Mouse (Mus musculus) common myeloid progenitor, adult 5-6 weeks (primary cell): ENCODE data around the gene D17Wsu92e. TPM values are rescaled to one million over a fixed set of nuclear protein-coding genes. Genes with fewer than 3 reads are reported as not detected.
A peak's percentile ranks its signal among the peaks of the same experiment; 100 is the strongest.

Experiments
- ATAC-seq: replicated peaks from 2 replicates; pipeline ENCODE4 v1.8.0; 2016; ENCODE audit warnings: low read depth, mild to moderate bottlenecking, moderate TSS enrichment, inconsistent platforms; ENCODE audit not compliant: poor library complexity, severe bottlenecking
- total RNA-seq: library from RNA; stranded (forward); fragments of 200-1000, 187-1606 nt; gene quantifications from 2 replicates; pipeline ENCODE4 v1.2.3, GENCODE M21; 2017

The D17Wsu92e gene
- total RNA-seq, 1 experiment from 2014 or later: 69.4 TPM

DNA sequence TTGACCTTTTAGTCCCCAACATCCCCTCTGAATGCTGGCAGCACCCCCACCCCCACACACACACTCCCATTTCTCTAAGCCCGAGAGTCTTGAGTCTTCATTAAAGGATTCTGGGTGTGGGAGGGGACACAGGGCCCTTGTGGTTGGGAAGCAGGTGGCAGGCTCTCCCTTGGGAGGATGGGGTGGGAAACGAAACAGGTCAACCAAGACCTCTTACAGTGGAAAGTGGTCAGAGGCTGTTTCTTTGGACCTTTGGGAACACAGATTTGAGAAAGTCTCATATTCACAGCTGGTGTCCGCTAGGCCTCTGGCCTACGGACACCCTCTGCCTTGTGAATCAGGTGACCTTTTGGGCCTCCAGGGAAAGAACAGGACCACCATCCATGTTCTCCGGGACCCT lies 110.8 kb downstream of the D17Wsu92e start:
- ATAC-seq: no peak

DNA sequence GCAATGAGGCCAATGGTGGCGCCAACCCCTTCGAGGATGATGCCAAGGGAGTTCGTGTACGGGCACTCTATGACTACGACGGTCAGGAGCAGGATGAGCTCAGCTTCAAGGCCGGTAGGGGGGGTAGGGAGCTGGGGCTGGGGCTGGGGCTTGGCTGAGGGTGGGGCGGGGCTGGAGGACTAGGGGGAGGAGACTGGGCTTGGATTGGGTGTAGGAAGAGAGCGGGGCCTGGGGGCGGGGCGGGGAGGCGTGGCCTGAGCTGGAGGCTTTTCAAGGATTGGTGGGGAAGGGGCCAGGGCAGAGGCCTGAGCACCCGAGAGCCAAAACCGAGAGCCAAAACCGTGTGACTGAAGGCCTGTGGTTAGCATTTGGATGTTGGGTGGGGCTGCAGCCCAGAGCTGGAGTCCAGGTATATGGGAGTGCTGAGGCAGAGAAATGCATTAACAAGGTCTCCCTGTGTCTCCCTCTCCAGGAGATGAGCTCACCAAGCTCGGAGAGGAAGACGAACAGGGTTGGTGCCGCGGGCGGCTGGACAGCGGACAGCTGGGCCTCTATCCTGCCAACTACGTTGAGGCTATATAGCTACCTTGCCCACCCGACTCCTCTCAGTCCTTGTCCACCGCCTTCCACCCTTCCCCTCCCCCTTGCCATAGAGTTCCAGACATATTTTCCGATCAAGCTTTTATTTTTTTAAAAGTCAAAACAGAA lies 112.3 kb downstream of the D17Wsu92e start:
- peak; percentile 76 for ATAC-seq

DNA sequence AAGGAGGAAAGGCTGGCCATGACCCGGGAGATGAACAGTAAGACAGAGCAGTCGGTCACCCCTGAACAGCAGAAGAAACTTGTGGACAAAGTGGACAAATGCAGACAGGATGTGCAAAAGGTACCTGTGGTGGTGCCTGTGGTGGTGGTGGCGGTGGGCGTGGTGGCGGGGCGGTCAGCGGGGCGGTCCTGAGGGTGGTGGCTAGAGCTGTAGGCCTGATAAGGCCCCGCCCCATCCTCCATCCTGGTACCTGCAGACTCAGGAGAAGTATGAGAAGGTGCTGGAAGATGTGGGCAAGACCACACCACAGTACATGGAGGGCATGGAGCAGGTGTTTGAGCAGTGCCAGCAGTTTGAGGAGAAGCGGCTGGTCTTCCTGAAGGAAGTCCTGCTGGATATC lies 114.8 kb downstream of the D17Wsu92e start:
- ATAC-seq: no peak

DNA sequence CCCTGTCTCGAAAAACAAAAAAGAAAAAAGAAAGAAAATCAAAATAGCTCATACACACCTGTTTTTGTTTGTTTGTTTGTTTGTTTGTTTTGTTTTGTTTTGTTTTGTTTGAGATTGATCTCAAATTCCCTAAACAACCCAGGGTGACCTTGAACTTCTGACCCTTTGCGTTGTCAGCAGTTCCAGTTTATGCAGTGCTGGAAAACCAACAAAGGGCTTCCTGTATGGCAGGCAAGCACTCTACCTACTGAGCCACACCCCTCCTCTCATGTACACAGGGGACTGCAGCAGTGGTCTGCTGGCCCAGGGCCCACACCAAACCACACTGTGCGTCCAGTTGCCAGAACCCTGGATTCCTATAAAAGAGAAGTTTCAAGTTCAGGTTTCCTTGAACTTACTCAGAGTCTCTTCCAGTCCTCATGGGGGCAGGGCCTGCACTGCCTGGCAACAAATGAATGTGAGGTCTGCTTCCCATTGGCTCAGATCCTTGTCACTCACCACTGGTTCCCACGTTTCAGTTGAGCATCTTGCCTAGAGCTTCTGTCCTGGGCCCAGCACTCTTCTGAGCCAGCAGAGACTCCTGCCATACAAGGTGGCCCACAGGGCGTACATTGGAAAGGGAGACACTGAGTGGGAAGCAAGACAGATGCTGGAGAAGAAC lies 116.4 kb downstream of the D17Wsu92e start:
- ATAC-seq: 0 out of 2 replicates have a peak, but pooled peaks have one; percentile 16

DNA sequence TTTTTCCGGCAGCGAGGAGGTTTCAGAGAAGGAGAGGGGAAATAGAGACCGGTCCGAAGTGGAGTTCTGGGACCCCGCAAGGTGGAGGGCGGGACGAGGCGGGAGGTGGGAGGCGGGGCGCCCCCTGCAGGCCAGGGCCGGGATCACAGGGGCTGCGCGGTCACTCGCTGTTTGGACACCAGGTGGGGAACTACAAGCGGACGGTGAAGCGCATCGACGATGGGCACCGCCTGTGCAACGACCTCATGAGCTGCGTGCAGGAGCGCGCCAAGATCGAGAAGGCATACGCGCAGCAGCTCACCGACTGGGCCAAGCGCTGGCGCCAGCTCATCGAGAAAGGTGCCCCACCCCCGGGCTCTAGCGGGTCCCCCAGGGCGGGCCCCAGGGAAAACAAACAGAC lies 117.9 kb downstream of the D17Wsu92e start:
- ATAC-seq: peak; percentile 64

DNA sequence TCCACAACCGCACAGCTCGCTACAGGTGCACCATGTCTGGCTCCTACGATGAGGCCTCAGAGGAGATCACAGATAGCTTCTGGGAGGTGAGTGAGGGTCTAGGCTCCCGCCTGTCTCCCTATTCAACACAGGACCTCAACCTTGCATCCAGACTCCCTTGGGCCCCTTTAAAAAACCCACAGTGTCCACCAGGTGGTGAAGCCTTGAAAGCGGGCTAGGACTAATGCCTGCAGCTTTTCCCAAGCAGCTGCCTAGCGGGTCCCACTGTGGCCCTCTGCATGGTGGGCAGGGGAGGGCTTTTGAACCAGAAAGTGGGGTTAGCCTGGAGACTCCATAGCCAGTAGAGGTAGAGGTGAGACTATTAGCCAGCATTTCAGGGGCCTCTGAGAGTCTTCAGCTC lies 118.6 kb downstream of the D17Wsu92e start:
- ATAC-seq: no peak

Other genes starting within 250 kb of the D17Wsu92e start
- 113 TPM in 2 replicates for gene Nudt3, start 197.2 kb downstream of the D17Wsu92e start, total RNA-seq
- gene RPS10-NUDT3, start 185.4 kb downstream of the D17Wsu92e start, total RNA-seq: not detected in 2 replicates
- 2,180 and 2,411 TPM in 2 replicates for gene Rps10, start 184.0 kb downstream of the D17Wsu92e start, total RNA-seq
- gene Pacsin1, start 165.1 kb downstream of the D17Wsu92e start, total RNA-seq: not detected in 2 replicates
- not detected in 2 replicates for gene Spdef, start 91.7 kb downstream of the D17Wsu92e start, total RNA-seq
- gene Snrpc, start 17.5 kb upstream of the D17Wsu92e start, total RNA-seq: 116 and 132 TPM in 2 replicates
- gene Uhrf1bp1, start 35.8 kb upstream of the D17Wsu92e start, total RNA-seq: 10.5 and 13.1 TPM in 2 replicates
- gene Anks1, start 88.7 kb upstream of the D17Wsu92e start, total RNA-seq: 28.7 and 40.5 TPM in 2 replicates
- 29.2 and 35.7 TPM in 2 replicates for gene Taf11, start 89.2 kb upstream of the D17Wsu92e start, total RNA-seq